Mouse (Mus musculus) hindbrain, postnatal 0 days (tissue): ENCODE measurements at regions not wholly inside any gene's neighbourhood (a gene's known extent, or its start where the extent isn't known, plus 50 kb on each side); places are given as distances from the start of the nearest gene placed in this dataset.

Experiments
- ATAC-seq: fragments of 200-750 bp; cut with Nextera tagmentation; 2 replicates; pipeline ENCODE4 v1.8.0; 2017; ENCODE audit warnings: mild to moderate bottlenecking, moderate TSS enrichment, moderate library complexity
- DNase-seq: peaks from one replicate; pipeline ENCODE4 v3.0.0-alpha.2; 2015; ENCODE audit warnings: low spot score
- H3K27ac ChIP-seq: fragments of 300-500 bp; sonication (generic); 2 replicates; pipeline ENCODE4 v1.5.1; 2014; ENCODE audit warnings: mild to moderate bottlenecking
- H3K27me3 ChIP-seq: fragments of 300-500 bp; sonication (generic); 2 replicates; pipeline ENCODE4 v1.6.1; 2014; ENCODE audit warnings: low read length, mixed read lengths; ENCODE audit not compliant: insufficient read depth
- H3K36me3 ChIP-seq: fragments of 300-500 bp; sonication (generic); 2 replicates; pipeline ENCODE4 v1.6.1; 2014; ENCODE audit warnings: low read length, mixed read lengths; ENCODE audit not compliant: insufficient read depth
- H3K4me1 ChIP-seq: fragments of 300-500 bp; sonication (generic); 2 replicates; pipeline ENCODE4 v1.6.1; 2014; ENCODE audit warnings: antibody characterized with exemption, low read length, mixed read lengths; ENCODE audit not compliant: insufficient read depth
- H3K4me2 ChIP-seq: fragments of 300-500 bp; sonication (generic); 2 replicates; pipeline ENCODE4 v1.6.1; 2014; ENCODE audit warnings: low read depth, mild to moderate bottlenecking, low read length, moderate library complexity, mixed read lengths
- H3K4me3 ChIP-seq: fragments of 300-500 bp; sonication (generic); 2 replicates; pipeline ENCODE4 v1.5.1; 2014; ENCODE audit warnings: low read length
- H3K9ac ChIP-seq: fragments of 300-500 bp; sonication (generic); replicated peaks from 2 replicates; pipeline ENCODE4 v1.6.1; 2014; ENCODE audit warnings: mild to moderate bottlenecking, low read length, moderate library complexity, mixed read lengths
- H3K9me3 ChIP-seq: fragments of 300-500 bp; sonication (generic); 2 replicates; pipeline ENCODE4 v1.6.1; 2016; ENCODE audit warnings: low read length, mixed read lengths
- CTCF ChIP-seq: IDR thresholded peaks from 2 replicates; pipeline ENCODE4 v1.5.1; 2016; ENCODE audit warnings: antibody characterized with exemption, control low read depth, low read depth
- WGBS: fragments of 180-500 bp; shearing (Covaris S2); extraction: QIAGEN DNeasy Blood & Tissue Kit; methylation state at CpG from one replicate; pipeline ENCODE4 v1.1.7; 2014; 5-methylcytosine and 5-hydroxymethylcytosine counted together

GRCm38 (mm10) chr17:79167198-79167597 lies 115.5 kb downstream of the Qpct start:
- Histone ChIP-seq H3K4me3 (no peak overlapping the region), H3K36me3 (no peaks in the 10 kb centered on the region), H3K4me1 (no peaks in the 10 kb centered on the region), H3K27me3 (no peaks in the 10 kb centered on the region), H3K27ac (no peak overlapping the region), H3K4me2 (no peak overlapping the region), H3K9me3 (no peaks in the 10 kb centered on the region), H3K9ac (no peak overlapping the region)
- WGBS: 64% methylated on average over 6 of the region's 6 CpGs
- DNase-seq (no peak), ATAC-seq (no peak)
- TF ChIP-seq CTCF: no peak

GRCm38 (mm10) chr17:79164874-79165553 lies 113.3 kb downstream of the Qpct start:
- H3K4me1 ChIP-seq: no peaks in the 10 kb centered on the region
- H3K27me3 ChIP-seq: no peaks in the 10 kb centered on the region
- DNase-seq (no peak), ATAC-seq (no peak)
- H3K9ac ChIP-seq: no peak overlapping the region
- H3K4me3 ChIP-seq: no peak overlapping the region
- TF ChIP-seq CTCF: no peak
- H3K9me3 ChIP-seq: no peaks in the 10 kb centered on the region
- WGBS: 78% methylated on average over 5 of the region's 5 CpGs
- no peaks in the 10 kb centered on the region for H3K36me3 ChIP-seq
- H3K4me2 ChIP-seq: no peak overlapping the region
- no peak overlapping the region for H3K27ac ChIP-seq

- WGBS: 60% methylated on average over 6 of the region's 6 CpGs
- no peaks in the 10 kb centered on the region for H3K9me3 ChIP-seq
- H3K4me1 ChIP-seq: no peaks in the 10 kb centered on the region
- no peak overlapping the region for H3K4me2 ChIP-seq
- no peak overlapping the region for H3K27ac ChIP-seq
- H3K9ac ChIP-seq: no peak overlapping the region
- no peak for DNase-seq
- H3K4me3 ChIP-seq: no peak overlapping the region
- H3K27me3 ChIP-seq: no peaks in the 10 kb centered on the region
- ATAC-seq: no peak
- no peaks in the 10 kb centered on the region for H3K36me3 ChIP-seq
- no peak for TF ChIP-seq CTCF
Observed at GRCm38 (mm10) chr17:79163983-79164382, 112.3 kb downstream of the Qpct start.

DNA sequence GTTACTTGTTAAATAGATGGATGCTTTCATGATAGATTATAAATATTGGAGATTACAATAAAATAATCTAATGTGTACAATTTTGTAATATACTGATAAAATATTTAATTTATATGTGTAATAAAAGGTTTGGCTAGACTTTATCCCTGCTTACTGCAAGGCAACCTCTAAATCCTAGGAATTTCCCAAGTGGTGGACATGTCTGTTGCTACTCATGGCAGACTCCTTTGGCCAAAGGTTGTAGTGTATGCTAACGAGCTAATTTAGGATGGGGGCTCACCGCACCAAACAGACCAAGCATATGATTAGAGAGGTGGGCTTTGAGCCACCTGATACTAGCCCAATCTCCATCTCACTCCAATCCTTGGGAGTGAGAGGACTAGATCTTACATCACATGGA lies 102.4 kb downstream of the Qpct start:
- no peak for TF ChIP-seq CTCF
- DNase-seq: no peak
- Histone ChIP-seq H3K4me3 (no peak overlapping the region), H3K9me3 (no peaks in the 10 kb centered on the region), H3K9ac (no peak overlapping the region), H3K36me3 (no peaks in the 10 kb centered on the region), H3K27me3 (no peaks in the 10 kb centered on the region), H3K4me2 (no peak overlapping the region), H3K27ac (no peak overlapping the region), H3K4me1 (no peaks in the 10 kb centered on the region)
- WGBS: 85% methylated on average over 2 of the region's 2 CpGs
- no peak for ATAC-seq

GRCm38 (mm10) chr17:79152823-79153222 lies 101.1 kb downstream of the Qpct start:
- no peak for TF ChIP-seq CTCF
- Histone ChIP-seq H3K4me3 (no peak overlapping the region), H3K9me3 (no peaks in the 10 kb centered on the region), H3K27me3 (no peaks in the 10 kb centered on the region), H3K9ac (no peak overlapping the region), H3K4me2 (no peak overlapping the region), H3K36me3 (no peaks in the 10 kb centered on the region), H3K4me1 (no peaks in the 10 kb centered on the region), H3K27ac (no peak overlapping the region)
- ATAC-seq (no peak), DNase-seq (no peak)
- 88% methylated on average over 3 of the region's 3 CpGs for WGBS

- Histone ChIP-seq H3K4me2 (no peak overlapping the region), H3K27ac (no peak overlapping the region), H3K9me3 (no peaks in the 10 kb centered on the region), H3K27me3 (no peaks in the 10 kb centered on the region), H3K4me3 (no peak overlapping the region), H3K9ac (no peak overlapping the region), H3K36me3 (no peaks in the 10 kb centered on the region), H3K4me1 (no peaks in the 10 kb centered on the region)
- no peak for TF ChIP-seq CTCF
- ATAC-seq: 0 out of 2 replicates have a peak, but pooled peaks have one; percentile 27
- 59% methylated on average over 3 of the region's 3 CpGs for WGBS
- DNase-seq: no peak
Observed at GRCm38 (mm10) chr17:79147883-79148282, 96.2 kb downstream of the Qpct start.

- DNase-seq: no peak
- Histone ChIP-seq H3K9me3 (no peaks in the 10 kb centered on the region), H3K4me3 (no peak overlapping the region), H3K4me1 (no peaks in the 10 kb centered on the region), H3K9ac (no peak overlapping the region), H3K36me3 (no peaks in the 10 kb centered on the region), H3K4me2 (no peak overlapping the region), H3K27ac (no peak overlapping the region), H3K27me3 (no peaks in the 10 kb centered on the region)
- TF ChIP-seq CTCF: no peak
- WGBS: 71% methylated on average over 2 of the region's 2 CpGs
- ATAC-seq: no peak
Observed at GRCm38 (mm10) chr17:79144913-79145625, 93.4 kb downstream of the Qpct start.
